9 mouse cellular contexts compared by ENCODE assay signal in the genomic region with DNA sequence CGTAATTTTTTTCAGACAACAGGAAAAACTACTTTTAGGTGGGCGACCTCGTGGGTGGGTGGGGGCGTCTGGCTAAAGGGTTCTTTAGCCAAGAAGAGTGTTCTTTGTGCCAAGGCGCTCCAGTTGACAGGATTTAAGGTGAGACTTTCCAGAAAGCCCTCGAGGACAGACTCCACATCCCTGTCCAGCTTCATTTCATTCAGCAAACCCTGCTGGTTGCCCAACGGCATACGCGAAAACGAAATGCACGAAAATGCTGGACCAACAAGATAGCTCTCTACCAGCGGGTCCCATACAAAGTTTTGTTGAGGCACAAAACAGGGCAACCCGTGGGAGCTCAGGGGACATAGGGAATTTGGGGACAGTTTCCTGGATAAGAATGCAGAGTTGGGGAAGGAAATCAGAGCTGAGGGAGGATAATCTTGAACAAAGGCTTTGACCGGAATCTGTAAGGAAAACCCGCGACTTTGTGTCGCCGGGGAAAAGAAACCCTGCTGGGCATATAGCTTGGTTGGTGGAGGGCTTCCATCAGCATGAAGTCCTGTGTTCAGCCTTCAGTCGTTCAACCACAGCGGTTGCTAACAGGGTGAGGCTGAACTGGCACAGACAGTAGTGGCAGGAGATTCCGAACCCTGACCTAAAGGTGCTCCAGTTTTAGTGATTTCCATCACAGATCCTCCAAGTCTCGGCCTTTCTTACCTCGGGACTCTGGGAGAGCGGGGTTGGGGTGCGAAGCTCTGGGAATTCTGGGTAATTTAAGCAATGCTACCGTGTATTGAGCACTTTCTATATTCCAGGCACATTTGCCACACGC. TPM values are rescaled to one million over a fixed set of nuclear protein-coding genes. Genes with fewer than 3 reads are reported as not detected.
DNase-seq lines count a peak whose midpoint lies in the region; ATAC-seq lines count a peak whose summit lies in the region.
"Had no signal": no experiment of that assay in that cellular context is flagged by ENCODE, and none has a peak within 500 bp of the region (broad histone marks: within the 10 kb centered on the region; RNA-seq: fewer than 3 reads in every experiment).

No protein-coding gene starts in this region.

- H3K4me2 ChIP-seq in lung, embryonic 16.5 days (ENCODE audit: low read depth, low read length), result peak overlapping the region; percentile 86
- H3K4me2 ChIP-seq in forebrain, embryonic 12.5 days, result peak overlapping the region; percentile 84
- H3K4me2 ChIP-seq in limb, embryonic 15.5 days, result peak overlapping the region; percentile 96
- H3K4me2 ChIP-seq in stomach, embryonic 15.5 days, result peak overlapping the region; percentile 96

- peaks cover 61% of the 10 kb centered on the region for H3K27me3 ChIP-seq in lung, embryonic 16.5 days (ENCODE audit: control insufficient read depth, insufficient read depth, low read depth, low read length)
- H3K27me3 ChIP-seq in forebrain, embryonic 12.5 days, result peaks cover 93% of the 10 kb centered on the region
- peaks cover 91% of the 10 kb centered on the region for H3K27me3 ChIP-seq in limb, embryonic 15.5 days
- peaks cover 55% of the 10 kb centered on the region for H3K27me3 ChIP-seq in stomach, embryonic 15.5 days (replicated peaks)

- intact Hi-C loops in left cerebral cortex, postnatal 4 days (cut with DNase I), result no loop called here

- peak overlapping the region; percentile 51 for H3K4me3 ChIP-seq in lung, embryonic 16.5 days (ENCODE audit: low read length)
- H3K4me3 ChIP-seq in forebrain, embryonic 12.5 days (replicated peaks), result peak overlapping the region; percentile 51
- H3K4me3 ChIP-seq in limb, embryonic 15.5 days, result peak overlapping the region; percentile 52
- H3K4me3 ChIP-seq in stomach, embryonic 15.5 days (replicated peaks), result peak overlapping the region; percentile 42

- no peak for DNase-seq in lung, postnatal 36 days
- DNase-seq in left cerebral cortex, postnatal 4 days, result no peak
- no peak for DNase-seq in frontal cortex, postnatal 25 days (ENCODE audit: low spot score in 2 of 2)

- WGBS in lung, embryonic 16.5 days, result 17% methylated on average over 27 of the region's 27 CpGs
- 5% methylated on average over 27 of the region's 27 CpGs for WGBS in forebrain, embryonic 12.5 days
- WGBS in limb, embryonic 15.5 days, result 8% methylated on average over 27 of the region's 27 CpGs
- WGBS in stomach, embryonic 15.5 days, result 20% methylated on average over 27 of the region's 27 CpGs

- no peaks in the 10 kb centered on the region for H3K36me3 ChIP-seq in lung, embryonic 16.5 days (ENCODE audit: control insufficient read depth, insufficient read depth, low read length)
- no peaks in the 10 kb centered on the region for H3K36me3 ChIP-seq in forebrain, embryonic 12.5 days (replicated peaks)
- no peaks in the 10 kb centered on the region for H3K36me3 ChIP-seq in limb, embryonic 15.5 days
- no peaks in the 10 kb centered on the region for H3K36me3 ChIP-seq in stomach, embryonic 15.5 days

- no peak for ATAC-seq in lung, embryonic 16.5 days (ENCODE audit: low read depth)
- no peak for ATAC-seq in forebrain, embryonic 12.5 days (ENCODE audit: low FRiP score)
- no peak for ATAC-seq in limb, embryonic 15.5 days (ENCODE audit: insufficient number of reproducible peaks, low FRiP score, low TSS enrichment, low read depth)
- no peak for ATAC-seq in stomach, embryonic 15.5 days (ENCODE audit: insufficient read depth, low FRiP score, low read depth)

- peak overlapping the region; percentile 57 for H3K9ac ChIP-seq in lung, embryonic 16.5 days (ENCODE audit: low read length)
- H3K9ac ChIP-seq in forebrain, embryonic 12.5 days, result peak overlapping the region; percentile 36; the same call in 1 of the 2 replicates
- peak overlapping the region; percentile 15; the same call in 1 of the 2 replicates for H3K9ac ChIP-seq in limb, embryonic 15.5 days
- peak overlapping the region; percentile 40; the same call in 1 of the 2 replicates for H3K9ac ChIP-seq in stomach, embryonic 15.5 days

- no peaks in the 10 kb centered on the region for H3K9me3 ChIP-seq in lung, embryonic 16.5 days (ENCODE audit: control insufficient read depth, low read length)
- no peaks in the 10 kb centered on the region for H3K9me3 ChIP-seq in forebrain, embryonic 12.5 days
- no peaks in the 10 kb centered on the region for H3K9me3 ChIP-seq in limb, embryonic 15.5 days
- H3K9me3 ChIP-seq in stomach, embryonic 15.5 days, result no peaks in the 10 kb centered on the region

- H3K27ac ChIP-seq in lung, embryonic 16.5 days (ENCODE audit: low read length), result no peak overlapping the region
- no peak overlapping the region for H3K27ac ChIP-seq in forebrain, embryonic 12.5 days
- no peak overlapping the region for H3K27ac ChIP-seq in limb, embryonic 15.5 days
- H3K27ac ChIP-seq in stomach, embryonic 15.5 days, result no peak overlapping the region

- H3K4me1 ChIP-seq in lung, embryonic 16.5 days (replicated peaks; ENCODE audit: control insufficient read depth, insufficient read depth, low read length), result peaks cover 30% of the 10 kb centered on the region
- peaks cover 64% of the 10 kb centered on the region for H3K4me1 ChIP-seq in forebrain, embryonic 12.5 days
- peaks cover 56% of the 10 kb centered on the region for H3K4me1 ChIP-seq in limb, embryonic 15.5 days
- peaks cover 42% of the 10 kb centered on the region for H3K4me1 ChIP-seq in stomach, embryonic 15.5 days

RNA-seq across cellular contexts. Expression of a gene that starts 3.6 kb away (rescaled TPM):
- polyA plus RNA-seq in lung, embryonic 16.5 days (2015; fragmentation: Nextera tagmentation; extraction: Ambion mirVana), result 9.0 and 11.0 TPM in 2 replicates
- 4.1 and 5.2 TPM in 2 replicates for polyA plus RNA-seq in forebrain, embryonic 12.5 days (2016; fragmentation: Nextera tagmentation; extraction: Ambion mirVana)
- 5.8 and 7.8 TPM in 2 replicates for polyA plus RNA-seq in limb, embryonic 15.5 days (2015; fragmentation: Nextera tagmentation; extraction: Ambion mirVana)
- 4.2 and 5.2 TPM in 2 replicates for polyA plus RNA-seq in stomach, embryonic 15.5 days (2015; fragmentation: Nextera tagmentation; extraction: Ambion mirVana)
- 1 to 10 TPM; 7.5 to 8.4 TPM for total RNA-seq in left cerebral cortex, postnatal 4 days (2021)

RNA-seq across cellular contexts. Expression of a gene that starts 3.6 kb away (rescaled TPM):
- polyA plus RNA-seq in lung, embryonic 16.5 days (2015; fragmentation: Nextera tagmentation; extraction: Ambion mirVana), result not detected in 2 replicates
- polyA plus RNA-seq in forebrain, embryonic 12.5 days (2016; fragmentation: Nextera tagmentation; extraction: Ambion mirVana), result not detected in 2 replicates
- polyA plus RNA-seq in limb, embryonic 15.5 days (2015; fragmentation: Nextera tagmentation; extraction: Ambion mirVana), result not detected in 2 replicates
- polyA plus RNA-seq in stomach, embryonic 15.5 days (2015; fragmentation: Nextera tagmentation; extraction: Ambion mirVana), result not detected in 2 replicates
- not detected for total RNA-seq in left cerebral cortex, postnatal 4 days (2021)
- total RNA-seq: adrenal gland, postnatal 14 days; gastrocnemius, adult 18-20 months had no signal

RNA-seq across cellular contexts. Expression of a gene that starts 4.9 kb away (rescaled TPM):
- 10.9 and 12.6 TPM in 2 replicates for polyA plus RNA-seq in lung, embryonic 16.5 days (2015; fragmentation: Nextera tagmentation; extraction: Ambion mirVana)
- 18.5 and 20.4 TPM in 2 replicates for polyA plus RNA-seq in forebrain, embryonic 12.5 days (2016; fragmentation: Nextera tagmentation; extraction: Ambion mirVana)
- polyA plus RNA-seq in limb, embryonic 15.5 days (2015; fragmentation: Nextera tagmentation; extraction: Ambion mirVana), result 14.3 and 15.8 TPM in 2 replicates
- polyA plus RNA-seq in stomach, embryonic 15.5 days (2015; fragmentation: Nextera tagmentation; extraction: Ambion mirVana), result 15.1 and 15.9 TPM in 2 replicates
- total RNA-seq in left cerebral cortex, postnatal 4 days (2021), result 10 to 100 TPM; 15.4 to 16.5 TPM

RNA-seq across cellular contexts. Expression of a gene that starts 6.9 kb away (rescaled TPM):
- 0.48 and 0.80 TPM in 2 replicates for polyA plus RNA-seq in lung, embryonic 16.5 days (2015; fragmentation: Nextera tagmentation; extraction: Ambion mirVana)
- polyA plus RNA-seq in forebrain, embryonic 12.5 days (2016; fragmentation: Nextera tagmentation; extraction: Ambion mirVana), result 0.52 and 0.74 TPM in 2 replicates
- polyA plus RNA-seq in limb, embryonic 15.5 days (2015; fragmentation: Nextera tagmentation; extraction: Ambion mirVana), result 0.22 TPM in 1 of 2 replicates, not detected in the other
- polyA plus RNA-seq in stomach, embryonic 15.5 days (2015; fragmentation: Nextera tagmentation; extraction: Ambion mirVana), result 0.28 and 0.37 TPM in 2 replicates
- not detected for total RNA-seq in left cerebral cortex, postnatal 4 days (2021)
- total RNA-seq: adrenal gland, postnatal 14 days had no signal

RNA-seq across cellular contexts. Expression of a gene that starts 12.1 kb away (rescaled TPM):
- 12.6 and 14.2 TPM in 2 replicates for polyA plus RNA-seq in lung, embryonic 16.5 days (2015; fragmentation: Nextera tagmentation; extraction: Ambion mirVana)
- polyA plus RNA-seq in forebrain, embryonic 12.5 days (2016; fragmentation: Nextera tagmentation; extraction: Ambion mirVana), result 0.10 and 0.35 TPM in 2 replicates
- 3.6 and 3.9 TPM in 2 replicates for polyA plus RNA-seq in limb, embryonic 15.5 days (2015; fragmentation: Nextera tagmentation; extraction: Ambion mirVana)
- polyA plus RNA-seq in stomach, embryonic 15.5 days (2015; fragmentation: Nextera tagmentation; extraction: Ambion mirVana), result 7.7 and 10.0 TPM in 2 replicates
- total RNA-seq in left cerebral cortex, postnatal 4 days (2021), result under 1 TPM; 0.22 to 0.36 TPM
